Mouse (Mus musculus) spleen, adult 2 months (tissue): ENCODE data around the gene Sinhcaf.

Source experiments
- CTCF ChIP-seq: fragments of 200-500 bp; IDR thresholded peaks from 2 replicates; pipeline ENCODE4 v1.5.1; 2011; ENCODE audit warnings: mild to moderate bottlenecking, inconsistent platforms; ENCODE audit not compliant: insufficient read depth, insufficient read length, insufficient replicate concordance; ENCODE audit errors: extremely low read depth
- POLR2A ChIP-seq: fragments of 200-500 bp; IDR thresholded peaks from 2 replicates; pipeline ENCODE4 v1.6.1; 2011; ENCODE audit warnings: low read depth, low read length, inconsistent platforms

- TF ChIP-seq CTCF (no peak), POLR2A (no peak)
These were observed 72.4 kb downstream of the Sinhcaf start for GRCm38 (mm10) chr6:148873911-148874310.
